Mouse (Mus musculus) ovary, postnatal 10 days (tissue): ENCODE results near the gene Tm6sf2.

Experiments used
- DNase-seq: peaks from one replicate; pipeline ENCODE4 v3.0.0; 2022; ENCODE audit warnings: low spot score

Gene Tm6sf2

GRCm38 (mm10) chr8:70089296-70089960, 16.7 kb downstream of the Tm6sf2 start:
- no peak for DNase-seq

- DNase-seq: no peak
These were observed 20.1 kb downstream of the Tm6sf2 start for GRCm38 (mm10) chr8:70092786-70093185.

DNA sequence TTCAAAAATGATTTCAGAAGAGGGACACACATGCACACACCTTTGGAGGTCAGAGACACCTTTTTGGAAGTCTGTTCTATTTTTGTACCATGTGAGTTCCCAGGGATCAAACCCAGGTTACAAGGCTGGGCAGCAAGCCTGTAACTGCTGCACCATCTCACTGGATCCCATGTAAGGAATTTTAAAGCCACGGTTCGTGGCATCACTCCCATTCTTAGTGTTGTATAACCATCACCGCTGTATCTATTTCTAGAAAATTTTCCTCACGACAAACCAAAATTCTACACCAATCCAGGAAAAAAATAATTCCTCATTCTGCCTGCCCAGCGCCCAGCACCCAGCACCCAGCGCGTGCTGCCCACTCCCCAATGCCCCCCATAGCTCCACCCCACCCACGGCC, 26.6 kb downstream of the Tm6sf2 start:
- no peak for DNase-seq

- DNase-seq: no peak
These were observed 27.5 kb downstream of the Tm6sf2 start for GRCm38 (mm10) chr8:70100241-70100640.

- DNase-seq: no peak
These were observed 31.8 kb downstream of the Tm6sf2 start for GRCm38 (mm10) chr8:70104506-70104905.

- no peak for DNase-seq
These were observed 32.2 kb downstream of the Tm6sf2 start for GRCm38 (mm10) chr8:70104922-70105321.

GRCm38 (mm10) chr8:70110451-70110850, 37.7 kb downstream of the Tm6sf2 start:
- no peak for DNase-seq

- DNase-seq: no peak
These were observed 38.6 kb downstream of the Tm6sf2 start for GRCm38 (mm10) chr8:70111192-70111795.

GRCm38 (mm10) chr8:70112401-70113016, 39.8 kb downstream of the Tm6sf2 start:
- DNase-seq: no peak

GRCm38 (mm10) chr8:70114488-70114887, 41.8 kb downstream of the Tm6sf2 start:
- DNase-seq: no peak

DNA sequence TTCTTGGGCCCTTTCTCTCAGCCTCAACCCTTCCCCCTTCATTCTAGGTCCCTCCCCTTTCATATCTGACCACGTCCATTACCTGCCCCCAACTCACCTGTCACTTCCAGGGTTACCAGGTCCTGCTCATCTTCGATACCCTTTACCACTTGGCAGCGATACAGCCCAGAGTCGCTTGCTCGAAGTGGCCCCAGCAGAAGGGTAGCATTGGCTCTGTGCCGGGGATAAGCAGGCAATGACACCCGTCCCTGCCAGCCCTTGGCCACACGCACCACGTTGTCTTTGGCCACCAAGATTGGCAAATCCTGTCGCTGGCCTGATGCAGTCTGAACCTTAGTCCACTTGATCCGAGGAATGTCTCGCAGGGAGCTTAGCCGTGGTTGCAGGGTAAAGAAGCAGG, 42.2 kb downstream of the Tm6sf2 start:
- DNase-seq: no peak

DNA sequence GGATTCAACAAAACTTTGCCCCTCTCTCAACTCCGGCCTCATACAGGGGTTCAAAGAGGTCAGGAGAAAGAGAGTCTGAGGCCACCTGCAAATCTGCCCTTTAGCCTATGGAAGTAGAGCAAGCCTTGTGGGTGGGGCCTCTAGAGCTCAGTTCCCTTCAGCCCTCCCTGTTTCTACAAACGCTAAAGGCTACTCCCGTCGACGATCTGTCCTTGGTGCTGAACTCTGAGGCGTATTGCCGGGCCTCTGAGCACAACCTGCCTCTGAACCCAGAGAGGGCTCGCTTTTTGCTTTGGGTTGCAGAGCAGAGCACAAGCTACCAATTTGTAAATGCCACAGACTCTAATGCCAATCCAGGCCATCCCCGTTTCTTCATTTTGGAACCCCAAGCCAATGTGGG, 44.9 kb downstream of the Tm6sf2 start:
- no peak for DNase-seq

- no peak for DNase-seq
These were observed 46.3 kb downstream of the Tm6sf2 start for GRCm38 (mm10) chr8:70118726-70119700.

- no peak for DNase-seq
These were observed 47.9 kb downstream of the Tm6sf2 start, which contains the start of gene Ncan for GRCm38 (mm10) chr8:70120667-70121066. TSS of gene Ncan (minus strand) at chr8:70120873.

- DNase-seq: no peak
These were observed 50.1 kb downstream of the Tm6sf2 start for GRCm38 (mm10) chr8:70122863-70123262.

DNA sequence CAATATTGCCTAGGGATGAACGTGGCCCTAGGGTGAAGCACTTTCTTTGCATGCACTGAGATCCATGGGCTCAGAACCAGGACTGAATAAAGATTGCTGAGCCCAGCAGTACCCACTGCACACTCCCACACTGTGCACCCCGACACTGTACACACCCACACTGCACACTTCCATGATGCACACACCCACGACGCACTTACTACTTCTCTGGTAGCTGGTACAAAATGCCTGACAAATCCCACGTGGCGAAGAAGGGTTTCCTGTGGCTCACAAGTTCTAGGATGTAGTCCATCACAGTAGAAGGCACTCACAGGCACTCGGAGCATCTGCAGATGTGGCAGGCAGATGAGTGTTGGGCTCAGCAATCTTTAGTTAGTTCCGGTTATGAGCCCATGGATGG, 52.3 kb downstream of the Tm6sf2 start:
- DNase-seq: no peak

- DNase-seq: no peak
These were observed 55.7 kb downstream of the Tm6sf2 start for GRCm38 (mm10) chr8:70128435-70128834.

DNA sequence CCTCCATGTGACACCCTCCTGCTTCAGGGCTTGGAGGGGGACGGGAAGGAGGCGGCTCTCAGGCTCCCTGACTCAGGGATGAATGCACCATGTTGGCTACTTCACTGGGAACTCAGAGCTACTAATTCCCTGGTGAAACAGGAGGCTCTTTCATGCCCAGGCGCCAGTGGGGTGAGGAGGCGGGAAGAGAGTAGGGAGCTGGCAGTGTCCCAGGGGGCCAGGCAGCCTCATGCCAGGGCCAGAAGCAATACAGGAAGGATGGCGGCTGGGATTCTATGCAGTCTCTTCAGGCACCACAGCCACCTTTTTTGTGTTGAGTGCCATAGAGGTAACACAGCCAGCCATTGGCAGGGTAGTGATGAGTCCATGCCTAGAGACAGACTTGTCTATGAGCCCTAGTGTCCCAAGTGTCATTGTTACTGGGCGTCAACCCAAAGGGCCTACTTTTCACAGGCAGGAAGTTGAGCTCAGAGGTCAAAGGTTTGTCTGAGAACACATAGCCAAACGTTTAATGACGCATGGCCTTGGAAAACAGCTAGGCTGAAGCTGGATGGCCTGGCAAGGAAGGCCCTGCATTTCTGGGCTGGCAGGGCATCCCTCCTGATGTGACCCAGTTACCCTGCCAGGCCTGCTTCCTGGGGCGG, 56.7 kb downstream of the Tm6sf2 start:
- DNase-seq: no peak
